Mouse (Mus musculus): ENCODE measurements around the gene Ank2. TPM values are rescaled to one million over a fixed set of nuclear protein-coding genes. Genes with fewer than 3 reads are reported as not detected.

Gene Ank2
- polyA plus RNA-seq, 1 experiment from 2014 or later, result 47.1 TPM

- no peaks in the 10 kb centered on the region for H3K27me3 ChIP-seq
- ATAC-seq (ENCODE audit: insufficient number of reproducible peaks, insufficient read depth, low FRiP score, low TSS enrichment), result no peak
- H3K9ac ChIP-seq, result no peak overlapping the region
- WGBS, result 92% methylated on average over 6 of the region's 6 CpGs
- H3K4me1 ChIP-seq, result 0 out of 2 replicates have a peak, but pooled peaks cover 9% of the 10 kb centered on the region
- H3K27ac ChIP-seq, result no peak overlapping the region
- peaks cover 3% of the 10 kb centered on the region; the same call in 1 of the 2 replicates for H3K9me3 ChIP-seq
- H3K36me3 ChIP-seq, result no peaks in the 10 kb centered on the region
- H3K4me2 ChIP-seq (replicated peaks), result no peak overlapping the region
- no peak overlapping the region for H3K4me3 ChIP-seq
Observed at GRCm38 (mm10) chr3:127374190-127374710, 124.9 kb downstream of the Ank2 start.

DNA sequence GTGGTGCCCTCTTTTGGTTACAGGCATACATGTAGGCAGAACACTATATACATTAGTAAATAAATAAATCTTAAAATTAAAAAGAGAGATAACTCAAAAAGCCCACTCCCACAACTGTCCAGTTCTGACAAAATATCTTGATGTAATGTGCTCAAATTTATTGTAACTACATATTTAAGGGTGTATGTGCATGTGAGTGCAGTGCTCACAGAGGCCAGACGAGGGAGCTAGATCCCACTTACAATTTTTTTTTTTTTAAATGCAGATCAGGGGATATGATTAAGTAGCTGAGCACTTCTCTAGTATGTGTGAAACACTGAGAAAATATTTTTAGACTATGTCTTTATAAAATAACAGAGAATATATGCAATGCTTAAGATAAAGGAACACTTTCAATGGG lies 127.4 kb downstream of the Ank2 start:
- Histone ChIP-seq H3K4me2 (replicated peaks) (no peak overlapping the region), H3K9me3 (peaks cover 3% of the 10 kb centered on the region; the same call in 1 of the 2 replicates), H3K4me3 (no peak overlapping the region), H3K4me1 (0 out of 2 replicates have a peak, but pooled peaks cover 7% of the 10 kb centered on the region), H3K9ac (no peak overlapping the region), H3K27ac (no peak overlapping the region), H3K27me3 (no peaks in the 10 kb centered on the region), H3K36me3 (no peaks in the 10 kb centered on the region)
- 100% methylated on average over 1 of the region's 1 CpGs for WGBS
- ATAC-seq (ENCODE audit: insufficient number of reproducible peaks, insufficient read depth, low FRiP score, low TSS enrichment), result no peak

- 85% methylated on average over 6 of the region's 6 CpGs for WGBS
- H3K4me2 ChIP-seq (replicated peaks), result no peak overlapping the region
Observed at GRCm38 (mm10) chr3:127369529-127369928, 129.6 kb downstream of the Ank2 start.

DNA sequence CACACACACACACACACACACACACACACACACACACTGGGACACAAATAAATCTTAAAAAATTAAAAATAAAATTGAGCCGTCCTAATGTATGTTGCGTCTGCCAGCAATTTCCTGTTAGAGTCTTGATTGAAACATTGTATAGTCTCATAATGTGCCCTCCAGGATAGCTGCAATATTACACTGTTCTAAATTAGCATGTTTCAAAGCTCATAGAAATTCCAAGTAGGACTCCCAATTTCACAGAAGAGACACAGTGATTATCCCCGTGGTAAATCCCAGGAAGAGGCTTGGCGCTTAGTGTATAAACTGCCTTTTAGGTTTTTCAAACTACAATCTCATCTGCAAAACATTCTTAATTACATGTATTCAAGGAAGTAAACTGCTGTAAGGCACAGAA lies 131.7 kb downstream of the Ank2 start:
- 73% methylated on average over 4 of the region's 4 CpGs for WGBS
- Histone ChIP-seq H3K4me3 (no peak overlapping the region), H3K9me3 (peaks cover 3% of the 10 kb centered on the region; the same call in 1 of the 2 replicates), H3K4me1 (no peaks in the 10 kb centered on the region), H3K27me3 (no peaks in the 10 kb centered on the region), H3K4me2 (replicated peaks) (no peak overlapping the region), H3K27ac (no peak overlapping the region), H3K36me3 (no peaks in the 10 kb centered on the region), H3K9ac (no peak overlapping the region)
- no peak for ATAC-seq (ENCODE audit: insufficient number of reproducible peaks, insufficient read depth, low FRiP score, low TSS enrichment)

More at GRCm38 (mm10) chr3:127369529-127369928, 129.6 kb downstream of the Ank2 start:
- H3K36me3 ChIP-seq, result no peaks in the 10 kb centered on the region
- no peaks in the 10 kb centered on the region for H3K27me3 ChIP-seq
- no peak overlapping the region for H3K9ac ChIP-seq
- H3K4me3 ChIP-seq, result no peak overlapping the region
- H3K9me3 ChIP-seq, result peaks cover 3% of the 10 kb centered on the region; the same call in 1 of the 2 replicates
- H3K27ac ChIP-seq, result no peak overlapping the region
- no peak for ATAC-seq (ENCODE audit: insufficient number of reproducible peaks, insufficient read depth, low FRiP score, low TSS enrichment)
- H3K4me1 ChIP-seq, result no peaks in the 10 kb centered on the region

DNA sequence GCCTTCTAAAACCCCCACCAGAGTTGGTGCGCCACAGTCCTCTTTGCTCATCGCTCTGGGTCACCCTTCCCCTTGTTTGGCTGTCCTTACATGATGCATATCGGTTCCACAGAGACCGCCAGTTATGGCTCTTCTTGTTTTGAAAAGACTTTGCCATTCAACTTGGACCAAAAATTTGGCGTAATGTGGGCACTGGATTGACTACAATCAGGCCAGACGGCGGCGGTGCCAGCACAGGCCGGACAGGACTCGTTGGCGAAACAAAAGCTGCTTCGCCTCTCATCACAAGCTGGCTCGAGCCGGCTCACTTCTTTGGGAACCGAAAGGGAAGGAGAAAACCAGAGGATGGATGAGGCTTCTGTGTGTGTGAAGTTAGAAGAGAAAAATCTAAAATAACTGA lies 135.6 kb downstream of the Ank2 start:
- Histone ChIP-seq H3K4me3 (no peak overlapping the region), H3K27ac (no peak overlapping the region), H3K36me3 (no peaks in the 10 kb centered on the region), H3K27me3 (no peaks in the 10 kb centered on the region), H3K9ac (no peak overlapping the region), H3K4me1 (no peaks in the 10 kb centered on the region; the same call in 1 of the 2 replicates), H3K9me3 (no peaks in the 10 kb centered on the region), H3K4me2 (replicated peaks) (no peak overlapping the region)
- 91% methylated on average over 15 of the region's 15 CpGs for WGBS
- ATAC-seq (ENCODE audit: insufficient number of reproducible peaks, insufficient read depth, low FRiP score, low TSS enrichment), result no peak

- Histone ChIP-seq H3K27me3 (no peaks in the 10 kb centered on the region), H3K27ac (no peak overlapping the region), H3K4me3 (no peak overlapping the region), H3K9ac (no peak overlapping the region), H3K4me2 (replicated peaks) (no peak overlapping the region), H3K36me3 (no peaks in the 10 kb centered on the region), H3K9me3 (no peaks in the 10 kb centered on the region), H3K4me1 (no peaks in the 10 kb centered on the region; the same call in 1 of the 2 replicates)
- ATAC-seq (ENCODE audit: insufficient number of reproducible peaks, insufficient read depth, low FRiP score, low TSS enrichment), result no peak
- WGBS, result 84% methylated on average over 9 of the region's 9 CpGs
Observed at GRCm38 (mm10) chr3:127362611-127363393, 136.3 kb downstream of the Ank2 start.

- no peak overlapping the region for H3K4me2 ChIP-seq (replicated peaks)
- no peaks in the 10 kb centered on the region; the same call in 1 of the 2 replicates for H3K4me1 ChIP-seq
- no peak overlapping the region for H3K4me3 ChIP-seq
- H3K27me3 ChIP-seq, result no peaks in the 10 kb centered on the region
- ATAC-seq (ENCODE audit: insufficient number of reproducible peaks, insufficient read depth, low FRiP score, low TSS enrichment), result no peak
- no peaks in the 10 kb centered on the region for H3K36me3 ChIP-seq
- no peak overlapping the region for H3K9ac ChIP-seq
- 82% methylated on average over 8 of the region's 8 CpGs for WGBS
- H3K27ac ChIP-seq, result no peak overlapping the region
- H3K9me3 ChIP-seq, result no peaks in the 10 kb centered on the region
Observed at GRCm38 (mm10) chr3:127361846-127362245, 137.3 kb downstream of the Ank2 start.

DNA sequence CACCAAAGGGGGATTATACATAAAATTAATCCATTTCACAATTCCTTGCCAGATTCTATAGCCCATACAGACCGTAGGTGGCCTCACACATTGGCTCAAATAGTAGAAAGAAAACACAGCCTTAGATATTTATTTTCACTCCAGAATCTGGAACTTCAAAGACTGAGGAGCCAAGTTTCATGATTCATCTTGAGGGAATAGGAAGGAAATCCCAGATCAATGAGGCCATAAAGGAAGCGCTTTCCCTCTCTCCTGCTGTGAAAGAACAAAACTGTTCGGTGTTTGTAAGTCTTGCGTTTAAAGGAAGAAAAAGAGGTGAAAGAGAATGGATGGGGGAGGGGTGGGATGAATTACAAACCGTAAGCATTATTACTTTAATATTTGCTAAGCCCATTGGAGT lies 137.8 kb downstream of the Ank2 start:
- no peak for ATAC-seq (ENCODE audit: insufficient number of reproducible peaks, insufficient read depth, low FRiP score, low TSS enrichment)
- H3K36me3 ChIP-seq, result no peaks in the 10 kb centered on the region
- H3K27me3 ChIP-seq, result no peaks in the 10 kb centered on the region
- H3K4me3 ChIP-seq, result no peak overlapping the region
- WGBS, result 58% methylated on average over 5 of the region's 5 CpGs
- no peak overlapping the region for H3K27ac ChIP-seq
- H3K9ac ChIP-seq, result no peak overlapping the region
- no peaks in the 10 kb centered on the region; the same call in 1 of the 2 replicates for H3K4me1 ChIP-seq
- no peak overlapping the region for H3K4me2 ChIP-seq (replicated peaks)
- H3K9me3 ChIP-seq, result no peaks in the 10 kb centered on the region

- H3K9me3 ChIP-seq, result no peaks in the 10 kb centered on the region
- no peak overlapping the region for H3K4me3 ChIP-seq
- H3K36me3 ChIP-seq, result no peaks in the 10 kb centered on the region
- no peaks in the 10 kb centered on the region for H3K27me3 ChIP-seq
- H3K9ac ChIP-seq, result no peak overlapping the region
- WGBS, result 47% methylated on average over 5 of the region's 5 CpGs
- 0 out of 2 replicates have a peak, but pooled peaks cover 3% of the 10 kb centered on the region for H3K4me1 ChIP-seq
- H3K4me2 ChIP-seq (replicated peaks), result no peak overlapping the region
- ATAC-seq (ENCODE audit: insufficient number of reproducible peaks, insufficient read depth, low FRiP score, low TSS enrichment), result no peak
- H3K27ac ChIP-seq, result no peak overlapping the region
Observed at GRCm38 (mm10) chr3:127355252-127355651, 143.9 kb downstream of the Ank2 start.

DNA sequence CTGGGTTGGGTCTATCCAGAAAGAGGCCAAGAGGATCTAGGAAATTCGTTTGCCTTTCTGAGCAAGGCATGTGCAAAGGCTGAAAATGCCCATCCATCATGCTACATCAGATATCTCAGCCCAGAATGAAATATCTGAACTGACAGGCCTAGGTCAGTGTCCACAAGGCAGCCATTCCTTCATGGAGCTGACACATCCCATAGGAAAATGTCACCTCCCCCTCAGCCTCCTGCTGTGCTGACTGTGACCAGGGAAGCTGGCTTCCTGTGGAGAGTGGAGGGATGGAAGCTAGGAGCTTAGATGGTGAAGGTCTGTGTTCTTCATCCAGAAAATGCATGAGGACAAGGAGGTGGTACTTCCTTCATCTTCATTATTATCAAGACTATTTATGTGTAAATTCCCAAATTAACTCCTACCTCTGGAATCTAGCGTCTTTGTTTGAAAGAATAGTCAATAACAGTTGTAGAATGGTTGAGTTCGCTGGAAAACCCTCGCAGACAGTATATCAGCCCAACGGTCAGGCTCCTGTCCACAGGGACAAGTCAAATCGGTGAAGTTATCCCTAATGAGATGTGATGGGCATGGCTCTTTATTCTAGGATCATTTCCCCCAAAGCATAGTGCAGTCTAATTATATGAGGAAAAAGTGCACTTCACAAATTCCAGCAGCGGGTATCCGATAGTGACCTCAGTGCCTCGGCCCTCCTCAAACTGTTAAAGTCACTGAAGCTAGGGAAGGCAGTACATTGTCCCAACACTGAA lies 148.4 kb downstream of the Ank2 start:
- 0 out of 2 replicates have a peak, but pooled peaks cover 3% of the 10 kb centered on the region for H3K4me1 ChIP-seq
- H3K4me2 ChIP-seq (replicated peaks), result no peak overlapping the region
- ATAC-seq (ENCODE audit: insufficient number of reproducible peaks, insufficient read depth, low FRiP score, low TSS enrichment), result peak; percentile 69; the same call in 1 of the 2 replicates
- peaks cover 5% of the 10 kb centered on the region; the same call in 1 of the 2 replicates for H3K9me3 ChIP-seq
- WGBS, result 85% methylated on average over 9 of the region's 9 CpGs
- H3K9ac ChIP-seq, result no peak overlapping the region
- H3K27me3 ChIP-seq, result no peaks in the 10 kb centered on the region
- H3K27ac ChIP-seq, result no peak overlapping the region
- H3K4me3 ChIP-seq, result no peak overlapping the region
- no peaks in the 10 kb centered on the region for H3K36me3 ChIP-seq

DNA sequence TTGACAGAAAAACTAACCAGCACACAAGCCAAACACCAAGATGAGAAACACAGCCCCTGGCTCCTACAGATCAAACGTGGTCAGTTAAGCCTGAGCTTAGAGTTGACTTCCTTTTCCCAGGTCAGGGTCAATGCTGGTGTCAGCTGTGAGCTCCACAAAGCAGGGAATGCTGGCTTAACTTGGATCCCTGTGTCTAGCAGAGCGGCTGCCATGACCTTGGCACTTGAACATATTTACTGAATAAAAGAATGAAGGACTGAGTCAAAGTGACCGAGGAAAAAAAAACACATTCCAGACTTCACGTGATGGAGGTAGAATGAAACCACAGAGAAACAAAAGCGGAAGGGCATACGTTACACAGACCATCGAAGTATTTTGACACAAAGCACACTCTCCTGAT lies 150.2 kb downstream of the Ank2 start:
- H3K27me3 ChIP-seq, result no peaks in the 10 kb centered on the region
- no peak overlapping the region for H3K27ac ChIP-seq
- H3K9me3 ChIP-seq, result peaks cover 5% of the 10 kb centered on the region; the same call in 1 of the 2 replicates
- H3K36me3 ChIP-seq, result no peaks in the 10 kb centered on the region
- H3K9ac ChIP-seq, result no peak overlapping the region
- H3K4me3 ChIP-seq, result no peak overlapping the region
- 66% methylated on average over 7 of the region's 7 CpGs for WGBS
- no peak for ATAC-seq (ENCODE audit: insufficient number of reproducible peaks, insufficient read depth, low FRiP score, low TSS enrichment)
- H3K4me1 ChIP-seq, result no peaks in the 10 kb centered on the region
- H3K4me2 ChIP-seq (replicated peaks), result no peak overlapping the region
